Mouse (Mus musculus): ENCODE results near the gene Pam16. TPM values are rescaled to one million over a fixed set of nuclear protein-coding genes. Genes with fewer than 3 reads are reported as not detected.
A peak's percentile ranks its signal among the peaks of the same experiment; 100 is the strongest.

The Pam16 gene
- polyA plus RNA-seq, 1 experiment from 2014 or later: 59.7 TPM

GRCm38 (mm10) chr16:4624074-4624473, 714 bp downstream of the Pam16 start:
- TF ChIP-seq EP300 (IDR thresholded peaks at IDR 0.05; ENCODE audit: low read depth) (no peak), CTCF (IDR thresholded peaks at IDR 0.05; ENCODE audit: low read depth) (no peak)
- peak overlapping the region; percentile 95 for H3K27ac ChIP-seq (ENCODE audit: low read depth)
- DNase-seq (no peak), ATAC-seq (peak; percentile 15; the same call in 1 of the 2 replicates)
- H3K4me2 ChIP-seq (ENCODE audit: low read depth, low read length): peak overlapping the region; percentile 71
- peaks cover 16% of the 10 kb centered on the region for H3K4me1 ChIP-seq (ENCODE audit: insufficient read depth)
- H3K9ac ChIP-seq (replicated peaks): peak overlapping the region; percentile 77
- 19% methylated on average over 9 of the region's 9 CpGs for WGBS (ENCODE audit: insufficient replicate concordance)
- H3K9me3 ChIP-seq (ENCODE audit: low read length): no peaks in the 10 kb centered on the region
- peaks cover 27% of the 10 kb centered on the region for H3K36me3 ChIP-seq (replicated peaks; ENCODE audit: insufficient read depth, low read length)
- peak overlapping the region; percentile 71 for H3K4me3 ChIP-seq (ENCODE audit: low read depth, low read length)
- H3K27me3 ChIP-seq (ENCODE audit: insufficient read depth, low read length): no peaks in the 10 kb centered on the region

GRCm38 (mm10) chr16:4616829-4617228, 8.0 kb downstream of the Pam16 start:
- no peaks in the 10 kb centered on the region for H3K27me3 ChIP-seq (ENCODE audit: insufficient read depth, low read length)
- no peak for DNase-seq
- whole genome bisulfite sequencing (ENCODE audit: insufficient replicate concordance): 56% methylated on average over 4 of the region's 4 CpGs
- H3K9ac ChIP-seq (replicated peaks): no peak overlapping the region
- H3K4me2 ChIP-seq (ENCODE audit: low read depth, low read length): no peak overlapping the region
- no peaks in the 10 kb centered on the region for H3K9me3 ChIP-seq (ENCODE audit: low read length)
- ATAC-seq: no peak
- H3K36me3 ChIP-seq (replicated peaks; ENCODE audit: insufficient read depth, low read length): peaks cover 20% of the 10 kb centered on the region
- H3K27ac ChIP-seq (ENCODE audit: low read depth): no peak overlapping the region
- H3K4me3 ChIP-seq (ENCODE audit: low read depth, low read length): no peak overlapping the region
- TF ChIP-seq EP300 (IDR thresholded peaks at IDR 0.05; ENCODE audit: low read depth) (no peak), CTCF (IDR thresholded peaks at IDR 0.05; ENCODE audit: low read depth) (no peak)
- H3K4me1 ChIP-seq (ENCODE audit: insufficient read depth): no peaks in the 10 kb centered on the region

- Histone ChIP-seq H3K4me1 (ENCODE audit: insufficient read depth) (no peaks in the 10 kb centered on the region), H3K9ac (replicated peaks) (no peak overlapping the region), H3K4me3 (ENCODE audit: low read depth, low read length) (no peak overlapping the region), H3K27ac (ENCODE audit: low read depth) (no peak overlapping the region), H3K9me3 (ENCODE audit: low read length) (no peaks in the 10 kb centered on the region), H3K27me3 (ENCODE audit: insufficient read depth, low read length) (no peaks in the 10 kb centered on the region), H3K36me3 (replicated peaks; ENCODE audit: insufficient read depth, low read length) (peaks cover 25% of the 10 kb centered on the region), H3K4me2 (ENCODE audit: low read depth, low read length) (no peak overlapping the region)
- 92% methylated on average over 1 of the region's 1 CpGs for WGBS (ENCODE audit: insufficient replicate concordance)
- DNase-seq (no peak), ATAC-seq (no peak)
- no peak for TF ChIP-seq CTCF (IDR thresholded peaks at IDR 0.05; ENCODE audit: low read depth)
- TF ChIP-seq EP300 (IDR thresholded peaks at IDR 0.05; ENCODE audit: low read depth): no peak
Observed at GRCm38 (mm10) chr16:4615297-4615696, 9.5 kb downstream of the Pam16 start.

- peaks cover 25% of the 10 kb centered on the region for H3K36me3 ChIP-seq (replicated peaks; ENCODE audit: insufficient read depth, low read length)
- 78% methylated on average over 3 of the region's 3 CpGs for WGBS (ENCODE audit: insufficient replicate concordance)
- no peaks in the 10 kb centered on the region for H3K9me3 ChIP-seq (ENCODE audit: low read length)
Observed at GRCm38 (mm10) chr16:4614639-4615038, 10.1 kb downstream of the Pam16 start.

GRCm38 (mm10) chr16:4613736-4614135, 11.1 kb downstream of the Pam16 start:
- peaks cover 25% of the 10 kb centered on the region for H3K36me3 ChIP-seq (replicated peaks; ENCODE audit: insufficient read depth, low read length)

More at GRCm38 (mm10) chr16:4614639-4615038, 10.1 kb downstream of the Pam16 start:
- no peaks in the 10 kb centered on the region for H3K4me1 ChIP-seq (ENCODE audit: insufficient read depth)
- no peak overlapping the region for H3K27ac ChIP-seq (ENCODE audit: low read depth)
- DNase-seq: no peak
- no peak overlapping the region for H3K9ac ChIP-seq (replicated peaks)
- H3K27me3 ChIP-seq (ENCODE audit: insufficient read depth, low read length): no peaks in the 10 kb centered on the region
- H3K4me3 ChIP-seq (ENCODE audit: low read depth, low read length): no peak overlapping the region
- no peak overlapping the region for H3K4me2 ChIP-seq (ENCODE audit: low read depth, low read length)
- TF ChIP-seq EP300 (IDR thresholded peaks at IDR 0.05; ENCODE audit: low read depth) (no peak), CTCF (IDR thresholded peaks at IDR 0.05; ENCODE audit: low read depth) (no peak)
- ATAC-seq: no peak

GRCm38 (mm10) chr16:4611676-4612075, 13.1 kb downstream of the Pam16 start:
- DNase-seq: no peak
- no peak overlapping the region for H3K9ac ChIP-seq (replicated peaks)
- H3K27me3 ChIP-seq (ENCODE audit: insufficient read depth, low read length): no peaks in the 10 kb centered on the region
- H3K9me3 ChIP-seq (ENCODE audit: low read length): no peaks in the 10 kb centered on the region
- TF ChIP-seq CTCF (IDR thresholded peaks at IDR 0.05; ENCODE audit: low read depth) (peak; percentile 17; the same call in 1 of the 2 replicates), EP300 (IDR thresholded peaks at IDR 0.05; ENCODE audit: low read depth) (no peak)
- no peak overlapping the region for H3K27ac ChIP-seq (ENCODE audit: low read depth)
- no peak overlapping the region for H3K4me3 ChIP-seq (ENCODE audit: low read depth, low read length)
- 89% methylated on average over 7 of the region's 7 CpGs for WGBS (ENCODE audit: insufficient replicate concordance)
- H3K36me3 ChIP-seq (replicated peaks; ENCODE audit: insufficient read depth, low read length): peaks cover 24% of the 10 kb centered on the region
- no peak for ATAC-seq
- H3K4me1 ChIP-seq (ENCODE audit: insufficient read depth): peaks cover 6% of the 10 kb centered on the region
- H3K4me2 ChIP-seq (ENCODE audit: low read depth, low read length): no peak overlapping the region

More at GRCm38 (mm10) chr16:4613736-4614135, 11.1 kb downstream of the Pam16 start:
- DNase-seq: no peak
- no peaks in the 10 kb centered on the region for H3K27me3 ChIP-seq (ENCODE audit: insufficient read depth, low read length)
- no peak overlapping the region for H3K9ac ChIP-seq (replicated peaks)
- WGBS (ENCODE audit: insufficient replicate concordance): 95% methylated on average over 9 of the region's 9 CpGs
- no peak overlapping the region for H3K4me3 ChIP-seq (ENCODE audit: low read depth, low read length)
- H3K4me2 ChIP-seq (ENCODE audit: low read depth, low read length): no peak overlapping the region
- no peak for ATAC-seq
- H3K4me1 ChIP-seq (ENCODE audit: insufficient read depth): no peaks in the 10 kb centered on the region
- TF ChIP-seq EP300 (IDR thresholded peaks at IDR 0.05; ENCODE audit: low read depth) (no peak), CTCF (IDR thresholded peaks at IDR 0.05; ENCODE audit: low read depth) (no peak)
- H3K27ac ChIP-seq (ENCODE audit: low read depth): no peak overlapping the region
- no peaks in the 10 kb centered on the region for H3K9me3 ChIP-seq (ENCODE audit: low read length)

GRCm38 (mm10) chr16:4611193-4611592, 13.6 kb downstream of the Pam16 start:
- Histone ChIP-seq H3K9ac (replicated peaks) (no peak overlapping the region), H3K27ac (ENCODE audit: low read depth) (no peak overlapping the region), H3K9me3 (ENCODE audit: low read length) (no peaks in the 10 kb centered on the region), H3K4me3 (ENCODE audit: low read depth, low read length) (no peak overlapping the region), H3K27me3 (ENCODE audit: insufficient read depth, low read length) (no peaks in the 10 kb centered on the region), H3K36me3 (replicated peaks; ENCODE audit: insufficient read depth, low read length) (peaks cover 20% of the 10 kb centered on the region), H3K4me2 (ENCODE audit: low read depth, low read length) (no peak overlapping the region), H3K4me1 (ENCODE audit: insufficient read depth) (peaks cover 11% of the 10 kb centered on the region)
- TF ChIP-seq EP300 (IDR thresholded peaks at IDR 0.05; ENCODE audit: low read depth) (no peak), CTCF (IDR thresholded peaks at IDR 0.05; ENCODE audit: low read depth) (no peak)
- whole genome bisulfite sequencing (ENCODE audit: insufficient replicate concordance): 78% methylated on average over 5 of the region's 5 CpGs
- ATAC-seq: no peak
- no peak for DNase-seq

All from liver, postnatal 0 days (tissue).